9 mouse cellular contexts compared by ENCODE assay signal in the genomic region with DNA sequence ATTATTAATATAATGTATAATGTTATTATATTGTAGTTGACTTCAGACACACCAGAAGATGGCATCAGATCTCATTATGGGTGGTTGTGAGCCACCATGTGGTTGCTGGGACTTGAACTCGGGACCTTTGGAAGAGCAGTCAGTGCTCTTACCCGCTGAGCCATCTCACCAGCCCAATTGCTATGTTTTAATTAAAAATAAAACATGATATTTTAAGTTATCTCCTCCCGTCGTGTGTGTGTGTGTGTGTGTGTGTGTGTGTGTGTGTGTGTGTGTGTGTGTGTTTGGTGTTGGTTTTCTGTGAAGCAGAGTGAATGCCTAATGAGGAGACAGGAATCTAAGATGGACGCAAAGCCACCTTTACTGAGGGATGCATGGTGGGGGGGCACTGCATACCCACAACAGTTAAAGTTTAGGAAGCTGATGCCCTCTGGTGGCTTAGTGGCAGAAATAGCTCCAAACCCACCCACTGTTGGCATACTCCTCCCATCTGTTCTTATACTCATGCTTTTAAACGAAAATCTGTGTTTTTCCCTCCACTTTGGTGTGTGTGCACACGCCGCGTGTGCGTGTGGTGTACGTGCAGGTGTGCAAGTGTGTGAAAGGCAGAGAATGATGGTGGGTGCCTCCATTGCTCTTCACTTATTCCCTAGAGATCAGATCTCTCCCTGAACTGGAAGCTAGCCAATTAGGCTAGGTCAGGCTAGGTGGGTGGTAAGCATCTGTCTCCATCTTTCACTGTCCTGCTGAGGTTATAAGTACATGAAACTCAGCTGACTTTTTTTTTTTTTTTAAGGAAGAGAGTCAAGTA. TPM values are rescaled to one million over a fixed set of nuclear protein-coding genes. Genes with fewer than 3 reads are reported as not detected.
A peak's percentile ranks its signal among the peaks of the same experiment; 100 is the strongest.
DNase-seq lines count a peak whose midpoint lies in the region; ATAC-seq lines count a peak whose summit lies in the region.
"Had no signal": no experiment of that assay in that cellular context is flagged by ENCODE, and none has a peak within 500 bp of the region (broad histone marks: within the 10 kb centered on the region; RNA-seq: fewer than 3 reads in every experiment).

No protein-coding gene starts in this region.

- peak; percentile 85 for ATAC-seq in hindbrain, embryonic 16.5 days
- ATAC-seq in erythroid progenitor cell, adult 5-6 weeks (replicated peaks; ENCODE audit: low FRiP score, poor library complexity, severe bottlenecking), result no peak

- H3K27ac ChIP-seq in hindbrain, embryonic 16.5 days (ENCODE audit: low read depth, low read length), result no peak overlapping the region
- H3K27ac ChIP-seq: liver, embryonic 15.5 days had no signal

- H3K4me3 ChIP-seq in hindbrain, embryonic 16.5 days (ENCODE audit: low read length), result no peak overlapping the region
- H3K4me3 ChIP-seq: liver, embryonic 15.5 days had no signal

- H3K36me3 ChIP-seq in hindbrain, embryonic 16.5 days (ENCODE audit: control insufficient read depth, insufficient read depth, low read length), result no peaks in the 10 kb centered on the region
- H3K36me3 ChIP-seq: liver, embryonic 15.5 days had no signal

- H3K9ac ChIP-seq in hindbrain, embryonic 16.5 days (ENCODE audit: low read depth, low read length), result peak overlapping the region; percentile 9; the same call in 1 of the 2 replicates
- H3K9ac ChIP-seq: liver, embryonic 15.5 days had no signal

- H3K27me3 ChIP-seq in hindbrain, embryonic 16.5 days (replicated peaks; ENCODE audit: control insufficient read depth, insufficient read depth, low read length), result no peaks in the 10 kb centered on the region
- H3K27me3 ChIP-seq: liver, embryonic 15.5 days had no signal

- peaks cover 3% of the 10 kb centered on the region for H3K4me1 ChIP-seq in hindbrain, embryonic 16.5 days (ENCODE audit: control insufficient read depth, insufficient read depth, low read depth, low read length)

- H3K9me3 ChIP-seq in hindbrain, embryonic 16.5 days (ENCODE audit: control insufficient read depth, low read length), result no peaks in the 10 kb centered on the region
- H3K9me3 ChIP-seq: liver, embryonic 15.5 days had no signal

- peak; percentile 84 for DNase-seq in T-cell, adult 2 months (ENCODE audit: low spot score)
- peak; percentile 89 to 91 for DNase-seq in cerebellum, postnatal 14 days
- peak; percentile 62 to 63 for DNase-seq in frontal cortex, postnatal 14 days (ENCODE audit: low spot score in 2 of 2)
- peak; percentile 61 to 65 for DNase-seq in layer of hippocampus, postnatal 36 days
- DNase-seq in lung, postnatal 36 days, result peak; percentile 94
- DNase-seq in right cerebral cortex, adult 18-20 months, result peak; percentile 81

- 0 out of 2 replicates have a peak overlapping the region, but pooled peaks have one; percentile 2 for H3K4me2 ChIP-seq in hindbrain, embryonic 16.5 days (ENCODE audit: low read length)
- H3K4me2 ChIP-seq: liver, embryonic 15.5 days had no signal

- 32% methylated on average over 11 of the region's 11 CpGs for WGBS in hindbrain, embryonic 16.5 days

RNA-seq across cellular contexts. Expression of a gene that starts 18.6 kb away (rescaled TPM):
- 22.9 and 29.0 TPM in 2 replicates for polyA plus RNA-seq in hindbrain, embryonic 16.5 days (2015; fragmentation: Nextera tagmentation; extraction: Ambion mirVana)
- total RNA-seq in layer of hippocampus, postnatal 36 days (2021), result 10 to 100 TPM; 32.0 to 41.6 TPM
- total RNA-seq in erythroid progenitor cell, adult 5-6 weeks (2015; ENCODE audit: low replicate concordance), result 6.5 and 11.7 TPM in 2 replicates
- total RNA-seq in erythroid progenitor cell, adult 5-6 weeks (2017; ENCODE audit: low replicate concordance), result 0.64 and 1.2 TPM in 2 replicates

RNA-seq across cellular contexts. Expression of a gene that starts 34.0 kb away (rescaled TPM):
- 8.9 and 9.2 TPM in 2 replicates for polyA plus RNA-seq in hindbrain, embryonic 16.5 days (2015; fragmentation: Nextera tagmentation; extraction: Ambion mirVana)
- total RNA-seq in layer of hippocampus, postnatal 36 days (2021), result 1 to 10 TPM; 1.8 to 2.6 TPM
- total RNA-seq in erythroid progenitor cell, adult 5-6 weeks (2015; ENCODE audit: low replicate concordance), result not detected in 2 replicates
- total RNA-seq in erythroid progenitor cell, adult 5-6 weeks (2017; ENCODE audit: low replicate concordance), result not detected in 2 replicates

RNA-seq across cellular contexts. Expression of a gene that starts 36.6 kb away (rescaled TPM):
- 28.7 and 33.0 TPM in 2 replicates for polyA plus RNA-seq in hindbrain, embryonic 16.5 days (2015; fragmentation: Nextera tagmentation; extraction: Ambion mirVana)
- 10 to 100 TPM; 44.6 to 48.6 TPM for total RNA-seq in layer of hippocampus, postnatal 36 days (2021)
- 8.3 and 11.7 TPM in 2 replicates for total RNA-seq in erythroid progenitor cell, adult 5-6 weeks (2015; ENCODE audit: low replicate concordance)
- total RNA-seq in erythroid progenitor cell, adult 5-6 weeks (2017; ENCODE audit: low replicate concordance), result 25.7 and 32.5 TPM in 2 replicates

RNA-seq across cellular contexts. Expression of a gene that starts 36.7 kb away (rescaled TPM):
- 102 and 130 TPM in 2 replicates for polyA plus RNA-seq in hindbrain, embryonic 16.5 days (2015; fragmentation: Nextera tagmentation; extraction: Ambion mirVana)
- total RNA-seq in layer of hippocampus, postnatal 36 days (2021), result 100 to 1,000 TPM; 117 to 118 TPM
- 26.8 and 31.7 TPM in 2 replicates for total RNA-seq in erythroid progenitor cell, adult 5-6 weeks (2015; ENCODE audit: low replicate concordance)
- 21.6 and 21.9 TPM in 2 replicates for total RNA-seq in erythroid progenitor cell, adult 5-6 weeks (2017; ENCODE audit: low replicate concordance)
